Mouse (Mus musculus): Measurements from ENCODE around the gene Ints11. TPM values are rescaled to one million over a fixed set of nuclear protein-coding genes. Genes with fewer than 3 reads are reported as not detected.

Gene Ints11
- polyA plus RNA-seq, 2 experiments = 57.4 to 63.7 TPM

DNA sequence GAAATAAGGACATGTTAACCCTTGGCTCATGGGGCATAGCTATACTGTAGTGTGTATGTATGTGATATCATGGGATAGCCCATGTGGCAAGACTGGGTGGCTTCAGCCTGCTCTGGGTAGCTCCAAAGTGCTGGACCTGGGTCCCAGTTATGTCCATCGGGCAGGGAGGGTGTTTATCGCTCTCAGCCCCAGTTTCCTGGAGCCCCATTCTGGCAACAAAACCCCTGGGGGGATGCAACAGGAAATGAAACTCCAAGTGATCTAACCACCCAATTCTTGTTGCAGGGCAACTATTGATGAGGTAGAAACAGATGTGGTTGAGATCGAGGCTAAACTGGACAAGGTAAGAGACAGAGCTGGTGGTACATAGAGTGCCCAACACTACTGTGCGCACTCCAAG, 26.5 kb downstream of the Ints11 start:
- Histone ChIP-seq H3K36me3 (ENCODE audit: control insufficient read depth, insufficient read depth, low read length) (peaks cover 35% of the 10 kb centered on the region), H3K27ac (replicated peaks; ENCODE audit: low read depth, low read length) (no peak overlapping the region), H3K9ac (ENCODE audit: low read depth, low read length, severe bottlenecking) (no peak overlapping the region), H3K4me1 (ENCODE audit: control insufficient read depth, insufficient read depth, low read length) (peaks cover 18% of the 10 kb centered on the region), H3K27me3 (ENCODE audit: control insufficient read depth, insufficient read depth, low read length) (no peaks in the 10 kb centered on the region), H3K4me3 (replicated peaks; ENCODE audit: low read length) (no peak overlapping the region), H3K9me3 (ENCODE audit: control insufficient read depth, low read length) (no peaks in the 10 kb centered on the region), H3K4me2 (replicated peaks; ENCODE audit: low read depth, low read length, severe bottlenecking) (no peak overlapping the region)
- no peak for DNase-seq (ENCODE audit: low spot score)
- TF ChIP-seq POLR2A (IDR thresholded peaks at IDR 0.05; ENCODE audit: borderline replicate concordance, extremely low read depth, insufficient read depth, insufficient read length) = no peak
- ATAC-seq (ENCODE audit: low FRiP score, low read depth) = no peak
- 89% methylated on average over 4 of the region's 4 CpGs for WGBS

DNA sequence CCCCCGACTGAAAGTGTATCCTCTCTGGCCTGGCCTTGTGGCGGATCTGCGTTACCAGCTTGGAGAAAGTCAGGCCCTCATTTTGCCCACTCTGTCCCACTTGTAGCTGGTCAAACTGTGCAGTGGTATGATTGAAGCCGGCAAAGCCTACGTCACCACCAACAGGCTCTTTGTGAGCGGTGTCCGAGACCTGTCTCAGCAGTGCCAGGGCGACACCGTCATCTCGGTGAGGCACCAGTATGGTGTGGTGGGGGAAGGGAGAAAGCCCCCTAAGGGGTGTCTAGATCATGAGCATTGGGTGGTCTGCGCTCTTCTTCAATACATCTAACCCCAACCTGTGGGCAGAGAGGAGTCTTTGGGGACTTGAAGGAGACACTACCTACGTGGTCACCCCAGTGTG, 27.1 kb downstream of the Ints11 start:
- H3K27me3 ChIP-seq (ENCODE audit: control insufficient read depth, insufficient read depth, low read length) = no peaks in the 10 kb centered on the region
- no peak for DNase-seq (ENCODE audit: low spot score)
- no peak for ATAC-seq (ENCODE audit: low FRiP score, low read depth)
- TF ChIP-seq POLR2A (IDR thresholded peaks at IDR 0.05; ENCODE audit: borderline replicate concordance, extremely low read depth, insufficient read depth, insufficient read length) = no peak
- no peak overlapping the region for H3K4me3 ChIP-seq (replicated peaks; ENCODE audit: low read length)
- WGBS = 95% methylated on average over 12 of the region's 12 CpGs
- H3K9ac ChIP-seq (ENCODE audit: low read depth, low read length, severe bottlenecking) = no peak overlapping the region
- no peak overlapping the region for H3K27ac ChIP-seq (replicated peaks; ENCODE audit: low read depth, low read length)
- no peaks in the 10 kb centered on the region for H3K9me3 ChIP-seq (ENCODE audit: control insufficient read depth, low read length)
- H3K36me3 ChIP-seq (ENCODE audit: control insufficient read depth, insufficient read depth, low read length) = peaks cover 41% of the 10 kb centered on the region
- H3K4me2 ChIP-seq (replicated peaks; ENCODE audit: low read depth, low read length, severe bottlenecking) = no peak overlapping the region
- peaks cover 18% of the 10 kb centered on the region for H3K4me1 ChIP-seq (ENCODE audit: control insufficient read depth, insufficient read depth, low read length)

DNA sequence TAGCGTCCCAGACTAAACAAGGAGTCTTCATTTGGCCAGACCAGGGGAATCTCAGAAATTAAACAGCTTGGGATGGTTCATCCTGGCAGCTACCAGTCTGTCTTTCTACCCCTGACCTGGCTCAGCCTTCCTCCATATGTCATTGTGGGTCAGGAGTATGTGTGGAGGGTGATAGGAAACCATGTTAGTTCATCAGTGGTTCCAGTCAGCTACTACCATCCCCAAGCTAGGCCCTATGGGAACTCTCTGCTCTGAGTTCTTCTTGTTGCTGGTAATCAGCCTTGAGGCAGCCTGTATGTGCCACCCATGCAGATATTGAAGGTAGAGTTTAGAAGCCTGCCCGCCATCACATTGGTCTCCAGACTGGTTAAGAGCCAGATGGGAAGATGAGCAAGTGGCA, 29.0 kb downstream of the Ints11 start:
- no peak for DNase-seq (ENCODE audit: low spot score)

DNA sequence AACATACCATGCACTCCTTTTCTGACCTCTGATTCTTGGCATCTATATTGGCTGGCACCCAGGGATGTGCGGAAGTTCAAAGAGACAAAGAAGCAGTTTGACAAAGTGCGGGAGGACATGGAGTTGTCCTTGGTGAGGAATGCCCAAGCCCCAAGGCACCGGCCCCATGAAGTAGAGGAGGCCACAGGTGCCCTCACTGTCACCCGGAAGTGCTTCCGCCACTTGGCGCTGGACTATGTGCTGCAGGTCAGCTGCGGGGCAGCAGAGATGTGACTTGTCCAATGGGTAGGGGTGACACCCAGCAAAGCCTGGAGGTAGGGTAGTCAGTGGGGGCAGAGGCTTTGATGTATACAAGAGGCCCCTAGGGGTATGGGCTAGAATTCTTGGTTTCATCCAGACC, 30.0 kb downstream of the Ints11 start:
- Histone ChIP-seq H3K4me3 (replicated peaks; ENCODE audit: low read length) (no peak overlapping the region), H3K27me3 (ENCODE audit: control insufficient read depth, insufficient read depth, low read length) (no peaks in the 10 kb centered on the region), H3K9ac (ENCODE audit: low read depth, low read length, severe bottlenecking) (no peak overlapping the region), H3K4me1 (ENCODE audit: control insufficient read depth, insufficient read depth, low read length) (peaks cover 8% of the 10 kb centered on the region), H3K4me2 (replicated peaks; ENCODE audit: low read depth, low read length, severe bottlenecking) (no peak overlapping the region), H3K9me3 (ENCODE audit: control insufficient read depth, low read length) (no peaks in the 10 kb centered on the region), H3K36me3 (ENCODE audit: control insufficient read depth, insufficient read depth, low read length) (peaks cover 63% of the 10 kb centered on the region), H3K27ac (replicated peaks; ENCODE audit: low read depth, low read length) (no peak overlapping the region)
- DNase-seq (ENCODE audit: low spot score) = no peak
- TF ChIP-seq POLR2A (IDR thresholded peaks at IDR 0.05; ENCODE audit: borderline replicate concordance, extremely low read depth, insufficient read depth, insufficient read length) = no peak
- no peak for ATAC-seq (ENCODE audit: low FRiP score, low read depth)
- 95% methylated on average over 7 of the region's 7 CpGs for WGBS

More for the DNA sequence above, 29.0 kb downstream of the Ints11 start:
- H3K27ac ChIP-seq (replicated peaks; ENCODE audit: low read depth, low read length) = no peak overlapping the region
- no peak overlapping the region for H3K4me2 ChIP-seq (replicated peaks; ENCODE audit: low read depth, low read length, severe bottlenecking)
- TF ChIP-seq POLR2A (IDR thresholded peaks at IDR 0.05; ENCODE audit: borderline replicate concordance, extremely low read depth, insufficient read depth, insufficient read length) = no peak
- no peak for ATAC-seq (ENCODE audit: low FRiP score, low read depth)
- H3K9ac ChIP-seq (ENCODE audit: low read depth, low read length, severe bottlenecking) = no peak overlapping the region
- H3K9me3 ChIP-seq (ENCODE audit: control insufficient read depth, low read length) = no peaks in the 10 kb centered on the region
- peaks cover 59% of the 10 kb centered on the region for H3K36me3 ChIP-seq (ENCODE audit: control insufficient read depth, insufficient read depth, low read length)
- 90% methylated on average over 2 of the region's 2 CpGs for WGBS
- no peaks in the 10 kb centered on the region for H3K27me3 ChIP-seq (ENCODE audit: control insufficient read depth, insufficient read depth, low read length)
- H3K4me3 ChIP-seq (replicated peaks; ENCODE audit: low read length) = no peak overlapping the region
- H3K4me1 ChIP-seq (ENCODE audit: control insufficient read depth, insufficient read depth, low read length) = peaks cover 14% of the 10 kb centered on the region

DNA sequence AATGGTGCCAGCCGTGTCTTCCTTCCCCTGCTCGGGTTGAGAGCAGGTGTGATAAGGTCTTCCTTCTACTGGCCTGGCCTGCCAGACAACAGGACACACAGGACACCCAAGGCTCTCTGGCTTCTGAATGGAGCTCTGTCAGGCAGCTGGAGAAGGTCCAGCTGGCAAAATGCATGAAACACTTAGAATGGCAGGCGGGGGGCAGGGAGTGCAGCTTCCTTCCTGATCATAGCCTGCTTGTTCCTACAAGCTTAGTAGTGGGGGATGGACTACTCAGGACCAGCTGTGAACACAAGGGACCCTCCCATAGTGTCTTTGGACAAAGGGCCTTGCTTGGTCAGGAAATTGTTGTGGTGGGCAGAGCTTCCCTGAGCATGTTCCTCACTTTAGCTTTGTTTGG, 31.9 kb downstream of the Ints11 start:
- no peaks in the 10 kb centered on the region for H3K9me3 ChIP-seq (ENCODE audit: control insufficient read depth, low read length)
- no peak overlapping the region for H3K27ac ChIP-seq (replicated peaks; ENCODE audit: low read depth, low read length)
- ATAC-seq (ENCODE audit: low FRiP score, low read depth) = no peak
- H3K36me3 ChIP-seq (ENCODE audit: control insufficient read depth, insufficient read depth, low read length) = peaks cover 69% of the 10 kb centered on the region
- no peaks in the 10 kb centered on the region for H3K4me1 ChIP-seq (ENCODE audit: control insufficient read depth, insufficient read depth, low read length)
- no peaks in the 10 kb centered on the region for H3K27me3 ChIP-seq (ENCODE audit: control insufficient read depth, insufficient read depth, low read length)
- H3K4me3 ChIP-seq (replicated peaks; ENCODE audit: low read length) = no peak overlapping the region
- WGBS = 80% methylated on average over 3 of the region's 3 CpGs
- no peak for DNase-seq (ENCODE audit: low spot score)
- TF ChIP-seq POLR2A (IDR thresholded peaks at IDR 0.05; ENCODE audit: borderline replicate concordance, extremely low read depth, insufficient read depth, insufficient read length) = no peak
- H3K4me2 ChIP-seq (replicated peaks; ENCODE audit: low read depth, low read length, severe bottlenecking) = no peak overlapping the region
- H3K9ac ChIP-seq (ENCODE audit: low read depth, low read length, severe bottlenecking) = no peak overlapping the region

DNA sequence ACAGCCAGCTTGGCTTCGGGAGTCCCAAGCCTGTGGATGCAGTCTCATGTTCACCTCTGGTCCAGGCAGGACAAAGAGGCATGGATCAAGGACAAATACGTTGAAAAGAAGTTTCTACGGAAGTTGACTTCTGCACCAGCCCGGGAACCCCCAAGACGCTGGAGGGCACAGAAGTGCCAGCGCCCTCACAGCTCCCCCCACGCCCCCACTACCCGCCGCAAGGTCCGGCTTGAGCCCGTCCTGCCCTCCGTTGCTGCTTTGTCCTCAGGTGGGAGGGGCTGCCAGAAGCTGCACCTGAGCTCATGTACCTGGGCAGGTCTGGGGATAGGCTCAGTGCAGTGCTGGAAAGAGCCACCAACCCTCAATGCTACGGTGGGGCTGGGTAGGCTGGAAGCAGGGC, 33.9 kb downstream of the Ints11 start:
- DNase-seq (ENCODE audit: low spot score) = no peak
- H3K9me3 ChIP-seq (ENCODE audit: control insufficient read depth, low read length) = no peaks in the 10 kb centered on the region
- H3K27me3 ChIP-seq (ENCODE audit: control insufficient read depth, insufficient read depth, low read length) = no peaks in the 10 kb centered on the region
- 90% methylated on average over 8 of the region's 13 CpGs for WGBS
- H3K9ac ChIP-seq (ENCODE audit: low read depth, low read length, severe bottlenecking) = no peak overlapping the region
- no peak overlapping the region for H3K4me2 ChIP-seq (replicated peaks; ENCODE audit: low read depth, low read length, severe bottlenecking)
- TF ChIP-seq POLR2A (IDR thresholded peaks at IDR 0.05; ENCODE audit: borderline replicate concordance, extremely low read depth, insufficient read depth, insufficient read length) = no peak
- H3K36me3 ChIP-seq (ENCODE audit: control insufficient read depth, insufficient read depth, low read length) = peaks cover 60% of the 10 kb centered on the region
- ATAC-seq (ENCODE audit: low FRiP score, low read depth) = no peak
- no peak overlapping the region for H3K27ac ChIP-seq (replicated peaks; ENCODE audit: low read depth, low read length)
- no peaks in the 10 kb centered on the region for H3K4me1 ChIP-seq (ENCODE audit: control insufficient read depth, insufficient read depth, low read length)
- H3K4me3 ChIP-seq (replicated peaks; ENCODE audit: low read length) = no peak overlapping the region
